ENCODE assay signal across 10 mouse cellular contexts in the genomic region with DNA sequence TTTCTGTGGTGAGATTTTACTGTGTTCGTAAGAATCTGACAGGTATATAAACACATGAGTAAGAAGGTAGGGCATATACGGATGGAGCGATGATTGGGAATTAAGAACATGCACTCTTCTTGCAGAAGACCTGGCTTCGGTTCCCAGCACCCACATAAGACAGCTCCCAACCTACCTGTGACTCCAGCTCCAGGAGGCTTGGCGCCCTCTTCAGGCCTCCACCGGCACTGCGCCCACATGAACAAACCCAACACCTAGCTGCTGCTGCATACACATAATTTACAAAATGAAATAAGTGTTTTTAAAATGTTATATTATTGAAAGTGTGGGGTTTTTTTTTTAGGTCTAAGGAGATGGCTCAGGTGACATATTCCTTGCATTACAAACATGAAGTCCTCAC.
DNase-seq lines count a peak whose midpoint lies in the region; TF ChIP-seq lines count a peak whose summit lies in the region.
"Had no signal": no experiment of that assay in that cellular context is flagged by ENCODE, and none has a peak within 500 bp of the region (broad histone marks: within the 10 kb centered on the region; RNA-seq: fewer than 3 reads in every experiment).

No protein-coding gene starts in this region.

- peak; percentile 60 for TF ChIP-seq CTCF in layer of hippocampus, adult 2 months (conservative IDR thresholded peaks at IDR 0.05)

- no peak overlapping the region for H3K4me3 ChIP-seq in layer of hippocampus, adult 2 months
- H3K4me3 ChIP-seq: forebrain, embryonic 15.5 days; limb, embryonic 12.5 days; midbrain, embryonic 12.5 days had no signal

- DNase-seq in layer of hippocampus, adult 2 months (ENCODE audit: low spot score in 2 of 2), result no peak
- no peak for DNase-seq in layer of hippocampus, adult 9-10 months (ENCODE audit: low spot score)
- DNase-seq in CD4-positive helper T cell, adult 2 months (ENCODE audit: low read depth, low spot score), result peak; percentile 36
- DNase-seq in NIH3T3 (ENCODE audit: low read depth), result peak; percentile 17
- peak; percentile 47 for DNase-seq in naive thymus-derived CD4-positive, alpha-beta T cell, adult 2 months (ENCODE audit: low read depth)
- no peak for DNase-seq in frontal cortex, postnatal 25 days (ENCODE audit: low spot score in 2 of 2)
- no peak for DNase-seq in left cerebral cortex, adult 11 months (ENCODE audit: low spot score)

- no peak overlapping the region for H3K27ac ChIP-seq in layer of hippocampus, adult 2 months
- H3K27ac ChIP-seq: forebrain, embryonic 15.5 days; limb, embryonic 12.5 days; midbrain, embryonic 12.5 days had no signal

Comparison
In these comparisons a context has a peak if more than half of its experiments do, and no peak if none do; other contexts are left out.
1. DNase-seq: peak in CD4-positive helper T cell, adult 2 months (single experiment), NIH3T3 (single experiment) and naive thymus-derived CD4-positive, alpha-beta T cell, adult 2 months (single experiment); none in layer of hippocampus, adult 2 months (0 of 2), layer of hippocampus, adult 9-10 months (single experiment), frontal cortex, postnatal 25 days (0 of 2) and left cerebral cortex, adult 11 months (single experiment).